Mouse (Mus musculus): ENCODE results near the gene Daglb. TPM values are rescaled to one million over a fixed set of nuclear protein-coding genes. Genes with fewer than 3 reads are reported as not detected.

The Daglb gene
- polyA plus RNA-seq, 1 experiment from 2014 or later, result 7.2 TPM

Other genes starting within 250 kb of the Daglb start
- not detected in 2 replicates for gene Spdye4a, start 237.7 kb upstream of the Daglb start, polyA plus RNA-seq (2014; fragmentation: Nextera tagmentation; extraction: Ambion mirVana)
- gene Zfp12, start 229.4 kb upstream of the Daglb start, polyA plus RNA-seq (2014; fragmentation: Nextera tagmentation; extraction: Ambion mirVana), result 11.4 and 19.6 TPM in 2 replicates
- gene Zfp316, start 194.6 kb upstream of the Daglb start, polyA plus RNA-seq (2014; fragmentation: Nextera tagmentation; extraction: Ambion mirVana), result 2.2 and 2.5 TPM in 2 replicates
- 0.06 and 0.08 TPM in 2 replicates for gene Zfp853, start 171.0 kb upstream of the Daglb start, polyA plus RNA-seq (2014; fragmentation: Nextera tagmentation; extraction: Ambion mirVana)
- gene E130309D02Rik, start 149.2 kb upstream of the Daglb start, polyA plus RNA-seq (2014; fragmentation: Nextera tagmentation; extraction: Ambion mirVana), result 34.5 and 39.9 TPM in 2 replicates
- gene Zdhhc4, start 135.3 kb upstream of the Daglb start, polyA plus RNA-seq (2014; fragmentation: Nextera tagmentation; extraction: Ambion mirVana), result 63.4 and 86.2 TPM in 2 replicates
- gene Grid2ip, start 107.2 kb upstream of the Daglb start, polyA plus RNA-seq (2014; fragmentation: Nextera tagmentation; extraction: Ambion mirVana), result 0.06 and 0.20 TPM in 2 replicates
- gene Kdelr2, start 60.7 kb upstream of the Daglb start, polyA plus RNA-seq (2014; fragmentation: Nextera tagmentation; extraction: Ambion mirVana), result 351 and 359 TPM in 2 replicates
- gene Rac1, start 63.5 kb downstream of the Daglb start, polyA plus RNA-seq (2014; fragmentation: Nextera tagmentation; extraction: Ambion mirVana), result 439 and 578 TPM in 2 replicates
- gene Cyth3, start 157.9 kb downstream of the Daglb start, polyA plus RNA-seq (2014; fragmentation: Nextera tagmentation; extraction: Ambion mirVana), result 35.7 and 64.9 TPM in 2 replicates

Measured in kidney, embryonic 14.5 days (tissue).